Mouse (Mus musculus): ENCODE measurements around the gene Mknk1.

The Mknk1 gene

GRCm38 (mm10) chr4:115846656-115847055, 7.7 kb downstream of the Mknk1 start:
- DNase-seq (ENCODE audit: low spot score in 2 of 2) = no peak

GRCm38 (mm10) chr4:115847377-115847776, 8.4 kb downstream of the Mknk1 start:
- peak; percentile 47 to 62 for DNase-seq (ENCODE audit: low spot score in 2 of 2)

- no peak for DNase-seq (ENCODE audit: low spot score in 2 of 2)
These were observed 9.1 kb downstream of the Mknk1 start for GRCm38 (mm10) chr4:115848083-115848482.

- DNase-seq (ENCODE audit: low spot score in 2 of 2) = no peak
These were observed 10.1 kb downstream of the Mknk1 start for GRCm38 (mm10) chr4:115848990-115849677.

- DNase-seq (ENCODE audit: low spot score in 2 of 2) = no peak
These were observed 11.1 kb downstream of the Mknk1 start for GRCm38 (mm10) chr4:115850111-115850510.

GRCm38 (mm10) chr4:115850631-115851030, 11.6 kb downstream of the Mknk1 start:
- no peak for DNase-seq (ENCODE audit: low spot score in 2 of 2)

- no peak for DNase-seq (ENCODE audit: low spot score in 2 of 2)
These were observed 12.6 kb downstream of the Mknk1 start for GRCm38 (mm10) chr4:115851569-115851968.

GRCm38 (mm10) chr4:115855100-115855499, 16.1 kb downstream of the Mknk1 start:
- no peak for DNase-seq (ENCODE audit: low spot score in 2 of 2)

- DNase-seq (ENCODE audit: low spot score in 2 of 2) = no peak
These were observed 16.6 kb downstream of the Mknk1 start for GRCm38 (mm10) chr4:115855609-115856008.

GRCm38 (mm10) chr4:115856282-115856681, 17.3 kb downstream of the Mknk1 start:
- DNase-seq (ENCODE audit: low spot score in 2 of 2) = no peak

- no peak for DNase-seq (ENCODE audit: low spot score in 2 of 2)
These were observed 18.4 kb downstream of the Mknk1 start for GRCm38 (mm10) chr4:115857293-115857883.

GRCm38 (mm10) chr4:115863352-115863751, 24.4 kb downstream of the Mknk1 start:
- no peak for DNase-seq (ENCODE audit: low spot score in 2 of 2)

GRCm38 (mm10) chr4:115863880-115864279, 24.9 kb downstream of the Mknk1 start:
- no peak for DNase-seq (ENCODE audit: low spot score in 2 of 2)

GRCm38 (mm10) chr4:115869512-115870210, 30.7 kb downstream of the Mknk1 start:
- no peak for DNase-seq (ENCODE audit: low spot score in 2 of 2)

GRCm38 (mm10) chr4:115873231-115873630, 34.2 kb downstream of the Mknk1 start:
- DNase-seq (ENCODE audit: low spot score in 2 of 2) = no peak

GRCm38 (mm10) chr4:115878216-115878678, 39.2 kb downstream of the Mknk1 start:
- DNase-seq (ENCODE audit: low spot score in 2 of 2) = no peak

GRCm38 (mm10) chr4:115878828-115879227, 39.8 kb downstream of the Mknk1 start:
- no peak for DNase-seq (ENCODE audit: low spot score in 2 of 2)

GRCm38 (mm10) chr4:115881183-115881582, 42.2 kb downstream of the Mknk1 start:
- peak in 1 of 2 experiments; percentile 42 for DNase-seq (ENCODE audit: low spot score in 2 of 2)

GRCm38 (mm10) chr4:115882195-115882594, 43.2 kb downstream of the Mknk1 start:
- DNase-seq (ENCODE audit: low spot score in 2 of 2) = no peak

GRCm38 (mm10) chr4:115884022-115884421, 45.0 kb downstream of the Mknk1 start, which contains the start of gene Kncn:
Gene Kncn (plus strand): TSS chr4:115884400.
- DNase-seq (ENCODE audit: low spot score in 2 of 2) = no peak

- peak in 1 of 2 experiments; percentile 46 for DNase-seq (ENCODE audit: low spot score in 2 of 2)
These were observed 46.8 kb downstream of the Mknk1 start for GRCm38 (mm10) chr4:115885846-115886245.

GRCm38 (mm10) chr4:115886875-115887274, 47.9 kb downstream of the Mknk1 start:
- no peak for DNase-seq (ENCODE audit: low spot score in 2 of 2)

GRCm38 (mm10) chr4:115890066-115890465, 51.1 kb downstream of the Mknk1 start:
- DNase-seq (ENCODE audit: low spot score in 2 of 2) = no peak
